Mouse (Mus musculus): ENCODE measurements around the gene Soga1.

GRCm38 (mm10) chr2:157128072-157128471 is 49.0 kb upstream of the Soga1 start:
- TF ChIP-seq POLR2A (IDR thresholded peaks at IDR 0.05; ENCODE audit: insufficient read depth, low read length) (no peak), CTCF (IDR thresholded peaks at IDR 0.05; ENCODE audit: low read depth, low read length) (peak; percentile 40), EP300 (IDR thresholded peaks at IDR 0.05; ENCODE audit: insufficient read depth, low read depth, low read length) (no peak)
